Mouse (Mus musculus): ENCODE results near the gene Dnal4.

GRCm38 (mm10) chr15:79823588-79824280 is 46.1 kb upstream of the Dnal4 start:
- TF ChIP-seq CEBPB (IDR thresholded peaks at IDR 0.05; ENCODE audit: low read depth) (no peak), CTCF (IDR thresholded peaks at IDR 0.05; ENCODE audit: control insufficient read depth, insufficient read depth, insufficient read length) (no peak), USF1 (IDR thresholded peaks at IDR 0.05; ENCODE audit: low read depth) (no peak), MAX (IDR thresholded peaks at IDR 0.05) (no peak)

Measured in C2C12 (cell line).